ENCODE assay signal across 8 mouse cellular contexts in the genomic region with DNA sequence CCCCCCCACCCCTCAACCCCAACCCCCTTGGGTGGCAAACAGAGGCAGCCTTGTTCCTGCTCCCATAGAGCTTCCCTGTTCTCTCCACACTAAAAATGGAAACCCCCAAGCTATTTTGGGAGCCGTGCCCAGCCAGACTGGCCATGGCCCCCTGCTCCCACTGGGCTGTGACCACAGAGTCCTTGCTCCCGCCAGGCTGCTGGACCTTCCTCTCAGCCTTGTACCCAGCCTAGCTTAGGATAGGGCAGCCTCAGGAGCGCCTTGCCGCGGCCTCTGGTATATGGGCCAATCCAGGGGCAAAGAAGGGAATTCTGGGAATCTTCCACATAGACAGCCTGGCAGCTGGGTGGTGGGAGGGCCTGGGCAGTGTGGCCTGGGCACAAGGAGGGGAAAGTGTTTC. TPM values are rescaled to one million over a fixed set of nuclear protein-coding genes. Genes with fewer than 3 reads are reported as not detected.
DNase-seq lines count a peak whose midpoint lies in the region; ATAC-seq and TF ChIP-seq lines count a peak whose summit lies in the region.

No protein-coding gene starts in this region.

- no peak for TF ChIP-seq POLR2A in ES-Bruce4 (IDR thresholded peaks at IDR 0.05; ENCODE audit: insufficient read depth, low read length)

- peaks cover 6% of the 10 kb centered on the region for H3K4me1 ChIP-seq in ES-Bruce4 (ENCODE audit: control insufficient read depth, insufficient read depth, low read length)
- peaks cover 18% of the 10 kb centered on the region; the same call in 1 of the 2 replicates for H3K4me1 ChIP-seq in hindbrain, postnatal 0 days (ENCODE audit: insufficient read depth, low read length)
- H3K4me1 ChIP-seq in neural tube, embryonic 13.5 days (replicated peaks) = peaks cover 73% of the 10 kb centered on the region

- peak; percentile 64 for ATAC-seq in frontal cortex, adult (ENCODE audit: low TSS enrichment)
- peak; percentile 79 for ATAC-seq in hindbrain, postnatal 0 days
- ATAC-seq in neural tube, embryonic 13.5 days (ENCODE audit: low read depth) = peak; percentile 9; the same call in 1 of the 2 replicates

- TF ChIP-seq CTCF in ES-Bruce4 (IDR thresholded peaks at IDR 0.05; ENCODE audit: low read depth, low read length) = no peak
- no peak for TF ChIP-seq CTCF in hindbrain, postnatal 0 days (IDR thresholded peaks at IDR 0.05; ENCODE audit: low read depth)

- 0 out of 2 replicates have a peak overlapping the region, but pooled peaks have one; percentile 10 for H3K9ac ChIP-seq in ES-Bruce4 (ENCODE audit: low read depth, poor library complexity, severe bottlenecking)
- peak overlapping the region; percentile 92; the same call in 1 of the 2 replicates for H3K9ac ChIP-seq in hindbrain, postnatal 0 days (replicated peaks; ENCODE audit: low read length)
- H3K9ac ChIP-seq in neural tube, embryonic 13.5 days = peak overlapping the region; percentile 95

- 28% methylated on average over 5 of the region's 5 CpGs for WGBS in hindbrain, postnatal 0 days
- 45% methylated on average over 5 of the region's 5 CpGs for WGBS in neural tube, embryonic 13.5 days

- intact Hi-C loops in left cerebral cortex, postnatal 25 days (cut with DNase I) = no loop called here

- peak overlapping the region; percentile 70 for H3K4me2 ChIP-seq in hindbrain, postnatal 0 days (ENCODE audit: low read depth, low read length)
- peak overlapping the region; percentile 97 for H3K4me2 ChIP-seq in neural tube, embryonic 13.5 days

- no peak overlapping the region for H3K27ac ChIP-seq in ES-Bruce4 (ENCODE audit: insufficient read depth, low read length)
- peak overlapping the region; percentile 99 for H3K27ac ChIP-seq in hindbrain, postnatal 0 days
- peak overlapping the region; percentile 100 for H3K27ac ChIP-seq in neural tube, embryonic 13.5 days (replicated peaks)

- DNase-seq in adrenal gland, postnatal 25 days = peak; percentile 63
- DNase-seq in hindbrain, postnatal 0 days (ENCODE audit: low spot score) = peak; percentile 80
- DNase-seq in left cerebral cortex, postnatal 25 days (ENCODE audit: low spot score in 2 of 2) = peak; percentile 48 to 76
- no peak for DNase-seq in thymus, postnatal 14 days
- no peak for DNase-seq in thymus, postnatal 0 days (ENCODE audit: low spot score)

- no peaks in the 10 kb centered on the region for H3K27me3 ChIP-seq in ES-Bruce4 (ENCODE audit: control insufficient read depth, insufficient read depth, low read length, poor library complexity, severe bottlenecking)
- no peaks in the 10 kb centered on the region for H3K27me3 ChIP-seq in hindbrain, postnatal 0 days (ENCODE audit: insufficient read depth, low read length)
- no peaks in the 10 kb centered on the region for H3K27me3 ChIP-seq in neural tube, embryonic 13.5 days

- no peak for TF ChIP-seq EP300 in ES-Bruce4 (IDR thresholded peaks at IDR 0.05; ENCODE audit: insufficient read depth, low read depth, low read length)

- H3K36me3 ChIP-seq in ES-Bruce4 (ENCODE audit: control insufficient read depth, insufficient read depth, low read length, poor library complexity, severe bottlenecking) = no peaks in the 10 kb centered on the region
- peaks cover 8% of the 10 kb centered on the region; the same call in 1 of the 2 replicates for H3K36me3 ChIP-seq in hindbrain, postnatal 0 days (ENCODE audit: insufficient read depth, low read length)
- peaks cover 34% of the 10 kb centered on the region for H3K36me3 ChIP-seq in neural tube, embryonic 13.5 days

- H3K9me3 ChIP-seq in ES-Bruce4 (replicated peaks; ENCODE audit: control insufficient read depth, insufficient read depth, low read length, poor library complexity, severe bottlenecking) = no peaks in the 10 kb centered on the region
- no peaks in the 10 kb centered on the region for H3K9me3 ChIP-seq in hindbrain, postnatal 0 days (ENCODE audit: low read length)
- H3K9me3 ChIP-seq in neural tube, embryonic 13.5 days = no peaks in the 10 kb centered on the region

- H3K4me3 ChIP-seq in ES-Bruce4 (ENCODE audit: low read depth, low read length) = no peak overlapping the region
- H3K4me3 ChIP-seq in hindbrain, postnatal 0 days (ENCODE audit: low read length) = 0 out of 2 replicates have a peak overlapping the region, but pooled peaks have one; percentile 1
- H3K4me3 ChIP-seq in neural tube, embryonic 13.5 days = peak overlapping the region; percentile 63

RNA-seq across cellular contexts. Expression of a gene that starts 2.6 kb away (rescaled TPM):
- polyA plus RNA-seq in ES-Bruce4 (2011; ENCODE audit: insufficient read depth, insufficient read length, low read depth, missing spikeins) = 16.1 and 19.1 TPM in 2 replicates
- total RNA-seq in adrenal gland, postnatal 25 days (2021) = 122 and 223 TPM in 2 replicates
- total RNA-seq in hindbrain, postnatal 0 days (2014; rRNA removed) = 82.3 and 84.4 TPM in 2 replicates
- polyA plus RNA-seq in hindbrain, postnatal 0 days (2015; fragmentation: Nextera tagmentation; extraction: Ambion mirVana) = 8.7 and 11.2 TPM in 2 replicates
- 10 to 100 TPM; 66.3 to 69.9 TPM for total RNA-seq in left cerebral cortex, postnatal 25 days (2021)
- 19.9 and 22.2 TPM in 2 replicates for polyA plus RNA-seq in neural tube, embryonic 13.5 days (2015; fragmentation: Nextera tagmentation; extraction: Ambion mirVana)
- polyA plus RNA-seq in thymus, postnatal 0 days (2015; fragmentation: Nextera tagmentation; extraction: Ambion mirVana) = 3.3 and 3.8 TPM in 2 replicates

RNA-seq across cellular contexts. Expression of a gene that starts 15.4 kb away (rescaled TPM):
- polyA plus RNA-seq in ES-Bruce4 (2011; ENCODE audit: insufficient read depth, insufficient read length, low read depth, missing spikeins) = 203 and 225 TPM in 2 replicates
- total RNA-seq in adrenal gland, postnatal 25 days (2021) = 370 and 418 TPM in 2 replicates
- 56.2 and 73.8 TPM in 2 replicates for total RNA-seq in hindbrain, postnatal 0 days (2014; rRNA removed)
- polyA plus RNA-seq in hindbrain, postnatal 0 days (2015; fragmentation: Nextera tagmentation; extraction: Ambion mirVana) = 764 and 779 TPM in 2 replicates
- total RNA-seq in left cerebral cortex, postnatal 25 days (2021) = 100 to 1,000 TPM; 365 to 371 TPM
- polyA plus RNA-seq in neural tube, embryonic 13.5 days (2015; fragmentation: Nextera tagmentation; extraction: Ambion mirVana) = 726 and 792 TPM in 2 replicates
- 808 and 867 TPM in 2 replicates for polyA plus RNA-seq in thymus, postnatal 0 days (2015; fragmentation: Nextera tagmentation; extraction: Ambion mirVana)

RNA-seq across cellular contexts. Expression of a gene that starts 15.5 kb away (rescaled TPM):
- 4.9 and 7.0 TPM in 2 replicates for polyA plus RNA-seq in ES-Bruce4 (2011; ENCODE audit: insufficient read depth, insufficient read length, low read depth, missing spikeins)
- total RNA-seq in adrenal gland, postnatal 25 days (2021) = 15.7 and 21.0 TPM in 2 replicates
- 7.8 and 8.4 TPM in 2 replicates for total RNA-seq in hindbrain, postnatal 0 days (2014; rRNA removed)
- polyA plus RNA-seq in hindbrain, postnatal 0 days (2015; fragmentation: Nextera tagmentation; extraction: Ambion mirVana) = 5.1 and 6.7 TPM in 2 replicates
- 1 to 10 TPM; 7.2 to 8.0 TPM for total RNA-seq in left cerebral cortex, postnatal 25 days (2021)
- polyA plus RNA-seq in neural tube, embryonic 13.5 days (2015; fragmentation: Nextera tagmentation; extraction: Ambion mirVana) = 14.2 and 15.5 TPM in 2 replicates
- 18.6 and 19.0 TPM in 2 replicates for polyA plus RNA-seq in thymus, postnatal 0 days (2015; fragmentation: Nextera tagmentation; extraction: Ambion mirVana)

RNA-seq across cellular contexts. Expression of a gene that starts 23.9 kb away (rescaled TPM):
- polyA plus RNA-seq in ES-Bruce4 (2011; ENCODE audit: insufficient read depth, insufficient read length, low read depth, missing spikeins) = 17.3 and 20.0 TPM in 2 replicates
- total RNA-seq in adrenal gland, postnatal 25 days (2021) = 18.1 and 20.5 TPM in 2 replicates
- total RNA-seq in hindbrain, postnatal 0 days (2014; rRNA removed) = 39.5 and 52.3 TPM in 2 replicates
- polyA plus RNA-seq in hindbrain, postnatal 0 days (2015; fragmentation: Nextera tagmentation; extraction: Ambion mirVana) = 30.6 and 32.2 TPM in 2 replicates
- total RNA-seq in left cerebral cortex, postnatal 25 days (2021) = 10 to 100 TPM; 25.8 to 28.5 TPM
- polyA plus RNA-seq in neural tube, embryonic 13.5 days (2015; fragmentation: Nextera tagmentation; extraction: Ambion mirVana) = 26.3 and 29.5 TPM in 2 replicates
- 23.4 and 28.4 TPM in 2 replicates for polyA plus RNA-seq in thymus, postnatal 0 days (2015; fragmentation: Nextera tagmentation; extraction: Ambion mirVana)

RNA-seq across cellular contexts. Expression of a gene that starts 38.3 kb away (rescaled TPM):
- 2.4 TPM in 1 of 2 replicates, not detected in the other for polyA plus RNA-seq in ES-Bruce4 (2011; ENCODE audit: insufficient read depth, insufficient read length, low read depth, missing spikeins)
- total RNA-seq in adrenal gland, postnatal 25 days (2021) = 18.8 and 23.3 TPM in 2 replicates
- 20.1 and 32.6 TPM in 2 replicates for total RNA-seq in hindbrain, postnatal 0 days (2014; rRNA removed)
- 14.3 and 14.4 TPM in 2 replicates for polyA plus RNA-seq in hindbrain, postnatal 0 days (2015; fragmentation: Nextera tagmentation; extraction: Ambion mirVana)
- total RNA-seq in left cerebral cortex, postnatal 25 days (2021) = 10 to 100 TPM; 12.7 to 13.0 TPM
- 12.4 and 15.0 TPM in 2 replicates for polyA plus RNA-seq in neural tube, embryonic 13.5 days (2015; fragmentation: Nextera tagmentation; extraction: Ambion mirVana)
- polyA plus RNA-seq in thymus, postnatal 0 days (2015; fragmentation: Nextera tagmentation; extraction: Ambion mirVana) = 42.1 and 42.4 TPM in 2 replicates

Comparison
In these comparisons a context has a peak if more than half of its experiments do, and no peak if none do; other contexts are left out.
1. H3K9ac ChIP-seq: peak in every context shown above with its lines; median percentile 95 in neural tube, embryonic 13.5 days; 92 in hindbrain, postnatal 0 days; 10 in ES-Bruce4.
2. DNase-seq: peak in adrenal gland, postnatal 25 days (single experiment), hindbrain, postnatal 0 days (single experiment) and left cerebral cortex, postnatal 25 days (2 of 2); none in thymus, postnatal 14 days (single experiment) and thymus, postnatal 0 days (single experiment).
3. ATAC-seq: peak in every context shown above with its lines; median percentile 79 in hindbrain, postnatal 0 days; 64 in frontal cortex, adult; 9 in neural tube, embryonic 13.5 days.